Mouse (Mus musculus) hindbrain, embryonic 10.5 days (tissue): ENCODE measurements around the gene Rpl23. TPM values are rescaled to one million over a fixed set of nuclear protein-coding genes. Genes with fewer than 3 reads are reported as not detected.
A peak's percentile ranks its signal among the peaks of the same experiment; 100 is the strongest.

ENCODE experiments used
- DNase-seq: peaks from one replicate; pipeline ENCODE4 v3.0.0-alpha.2; 2017; ENCODE audit warnings: low spot score
- H3K27ac ChIP-seq: fragments of 300-500 bp; sonication (generic); 2 replicates; pipeline ENCODE4 v1.5.1; 2016; ENCODE audit warnings: mild to moderate bottlenecking, moderate library complexity
- H3K27me3 ChIP-seq: fragments of 300-500 bp; sonication (generic); 2 replicates; pipeline ENCODE4 v1.6.1; 2016; ENCODE audit warnings: mild to moderate bottlenecking; ENCODE audit not compliant: poor library complexity, insufficient read depth, severe bottlenecking
- H3K36me3 ChIP-seq: fragments of 300-500 bp; sonication (generic); 2 replicates; pipeline ENCODE4 v1.6.1; 2016; ENCODE audit warnings: mild to moderate bottlenecking, moderate library complexity
- H3K4me1 ChIP-seq: fragments of 300-500 bp; sonication (generic); replicated peaks from 2 replicates; pipeline ENCODE4 v1.6.1; 2016; ENCODE audit warnings: mild to moderate bottlenecking
- H3K4me3 ChIP-seq: fragments of 300-500 bp; sonication (generic); 2 replicates; pipeline ENCODE4 v1.5.1; 2016; ENCODE audit warnings: mild to moderate bottlenecking, moderate library complexity
- H3K9me3 ChIP-seq: fragments of 300-500 bp; sonication (generic); 2 replicates; pipeline ENCODE4 v1.6.1; 2016; ENCODE audit warnings: mild to moderate bottlenecking, moderate library complexity
- WGBS: fragments of 180-500 bp; shearing (Covaris S2); methylation state at CpG from one replicate; pipeline ENCODE4 v1.1.7; 2016; 5-methylcytosine and 5-hydroxymethylcytosine counted together
- polyA plus RNA-seq: library from polyadenylated mRNA; unstranded; fragments of >200 nt; fragmentation: Nextera tagmentation; extraction: Ambion mirVana; gene quantifications from 2 replicates; pipeline ENCODE4 v1.2.1, GENCODE M21; 2016

Gene Rpl23
- polyA plus RNA-seq, 1 experiment from 2014 or later = 381 TPM

- no peak for DNase-seq
- H3K36me3 ChIP-seq = peaks cover 9% of the 10 kb centered on the region
- H3K27ac ChIP-seq = no peak overlapping the region
- H3K4me3 ChIP-seq = no peak overlapping the region
- WGBS = 42% methylated on average over 6 of the region's 6 CpGs
- H3K9me3 ChIP-seq = no peaks in the 10 kb centered on the region
- H3K4me1 ChIP-seq = peaks cover 75% of the 10 kb centered on the region
- no peaks in the 10 kb centered on the region for H3K27me3 ChIP-seq
Measured at GRCm38 (mm10) chr11:97802495-97802894, 20.3 kb upstream of the Rpl23 start.

GRCm38 (mm10) chr11:97802194-97802470 is 19.9 kb upstream of the Rpl23 start:
- 52% methylated on average over 1 of the region's 1 CpGs for WGBS
- Histone ChIP-seq H3K4me3 (0 out of 2 replicates have a peak overlapping the region, but pooled peaks have one; percentile 85), H3K9me3 (no peaks in the 10 kb centered on the region), H3K4me1 (peaks cover 72% of the 10 kb centered on the region), H3K36me3 (peaks cover 5% of the 10 kb centered on the region), H3K27me3 (no peaks in the 10 kb centered on the region), H3K27ac (0 out of 2 replicates have a peak overlapping the region, but pooled peaks have one; percentile 19)
- DNase-seq = no peak

- Histone ChIP-seq H3K27me3 (no peaks in the 10 kb centered on the region), H3K9me3 (no peaks in the 10 kb centered on the region), H3K4me1 (peaks cover 67% of the 10 kb centered on the region), H3K36me3 (no peaks in the 10 kb centered on the region), H3K4me3 (peak overlapping the region; percentile 85), H3K27ac (peak overlapping the region; percentile 95)
- peak; percentile 52 for DNase-seq
- 41% methylated on average over 8 of the region's 8 CpGs for WGBS
Measured at GRCm38 (mm10) chr11:97801409-97802193, 19.4 kb upstream of the Rpl23 start.

GRCm38 (mm10) chr11:97800691-97801408 is 18.6 kb upstream of the Rpl23 start:
- no peaks in the 10 kb centered on the region for H3K36me3 ChIP-seq

GRCm38 (mm10) chr11:97799994-97800690 is 17.9 kb upstream of the Rpl23 start:
- peaks cover 53% of the 10 kb centered on the region for H3K4me1 ChIP-seq
- no peaks in the 10 kb centered on the region for H3K27me3 ChIP-seq
- no peaks in the 10 kb centered on the region for H3K9me3 ChIP-seq
- under 1% methylated on average over 31 of the region's 43 CpGs for WGBS
- peak overlapping the region; percentile 95 for H3K27ac ChIP-seq
- H3K4me3 ChIP-seq = peak overlapping the region; percentile 85
- no peaks in the 10 kb centered on the region for H3K36me3 ChIP-seq
- DNase-seq = peak; percentile 74

More at GRCm38 (mm10) chr11:97800691-97801408, 18.6 kb upstream of the Rpl23 start:
- 9% methylated on average over 17 of the region's 17 CpGs for WGBS
- no peaks in the 10 kb centered on the region for H3K27me3 ChIP-seq
- H3K4me1 ChIP-seq = peaks cover 60% of the 10 kb centered on the region
- H3K9me3 ChIP-seq = no peaks in the 10 kb centered on the region
- no peak for DNase-seq
- peak overlapping the region; percentile 85 for H3K4me3 ChIP-seq
- H3K27ac ChIP-seq = peak overlapping the region; percentile 95

- H3K27me3 ChIP-seq = no peaks in the 10 kb centered on the region
- H3K9me3 ChIP-seq = no peaks in the 10 kb centered on the region
- peak overlapping the region; percentile 85 for H3K4me3 ChIP-seq
- no peaks in the 10 kb centered on the region for H3K36me3 ChIP-seq
- WGBS = under 1% methylated on average over 71 of the region's 71 CpGs
- peak; percentile 83 for DNase-seq
- peak overlapping the region; percentile 95 for H3K27ac ChIP-seq
- H3K4me1 ChIP-seq = peaks cover 45% of the 10 kb centered on the region
Measured at GRCm38 (mm10) chr11:97799146-97799993, 17.1 kb upstream of the Rpl23 start.

GRCm38 (mm10) chr11:97798782-97799145 is 16.5 kb upstream of the Rpl23 start, which contains the start of gene Lasp1:
Lasp1 (plus strand) TSS chr11:97799000.
- no peaks in the 10 kb centered on the region for H3K27me3 ChIP-seq
- WGBS = 1% methylated on average over 11 of the region's 11 CpGs
- H3K36me3 ChIP-seq = no peaks in the 10 kb centered on the region
- H3K9me3 ChIP-seq = no peaks in the 10 kb centered on the region
- peak; percentile 91 for DNase-seq
- H3K27ac ChIP-seq = peak within 1 kb of the TSS; percentile 95
- H3K4me1 ChIP-seq = peaks cover 39% of the 10 kb centered on the region
- peak within 1 kb of the TSS; percentile 85 for H3K4me3 ChIP-seq

GRCm38 (mm10) chr11:97798083-97798435 is 15.8 kb upstream of the Rpl23 start:
- WGBS = 32% methylated on average over 8 of the region's 8 CpGs
- H3K36me3 ChIP-seq = no peaks in the 10 kb centered on the region
- peaks cover 39% of the 10 kb centered on the region for H3K4me1 ChIP-seq
- H3K27ac ChIP-seq = no peak overlapping the region
- peak overlapping the region; percentile 85 for H3K4me3 ChIP-seq
- no peaks in the 10 kb centered on the region for H3K27me3 ChIP-seq
- H3K9me3 ChIP-seq = no peaks in the 10 kb centered on the region
- DNase-seq = no peak

- Histone ChIP-seq H3K4me3 (peak overlapping the region; percentile 24; the same call in 1 of the 2 replicates), H3K36me3 (no peaks in the 10 kb centered on the region), H3K27ac (no peak overlapping the region), H3K4me1 (peaks cover 36% of the 10 kb centered on the region), H3K27me3 (no peaks in the 10 kb centered on the region), H3K9me3 (no peaks in the 10 kb centered on the region)
- no peak for DNase-seq
- 60% methylated on average over 15 of the region's 15 CpGs for WGBS
Measured at GRCm38 (mm10) chr11:97797369-97798082, 15.3 kb upstream of the Rpl23 start.

- Histone ChIP-seq H3K4me3 (no peak overlapping the region), H3K4me1 (peaks cover 30% of the 10 kb centered on the region)
- WGBS = 5% methylated on average over 6 of the region's 6 CpGs
Measured at GRCm38 (mm10) chr11:97796910-97797309, 14.7 kb upstream of the Rpl23 start.

GRCm38 (mm10) chr11:97793165-97793564 is 10.9 kb upstream of the Rpl23 start:
- no peaks in the 10 kb centered on the region for H3K27me3 ChIP-seq
- no peaks in the 10 kb centered on the region for H3K36me3 ChIP-seq
- H3K9me3 ChIP-seq = no peaks in the 10 kb centered on the region
- WGBS = 16% methylated on average over 2 of the region's 2 CpGs
- H3K4me1 ChIP-seq = peaks cover 6% of the 10 kb centered on the region
- H3K27ac ChIP-seq = no peak overlapping the region
- DNase-seq = no peak
- no peak overlapping the region for H3K4me3 ChIP-seq

More at GRCm38 (mm10) chr11:97796910-97797309, 14.7 kb upstream of the Rpl23 start:
- Histone ChIP-seq H3K27me3 (no peaks in the 10 kb centered on the region), H3K36me3 (no peaks in the 10 kb centered on the region), H3K27ac (no peak overlapping the region), H3K9me3 (no peaks in the 10 kb centered on the region)
- no peak for DNase-seq
